Mouse (Mus musculus) erythroblast, embryonic 14.5 days (primary cell): Measurements from ENCODE around the gene Dgkg.

ENCODE experiments used
- GATA1 ChIP-seq: IDR thresholded peaks from 2 replicates; pipeline ENCODE4 v1.6.1; 2012; ENCODE audit warnings: low read length, inconsistent platforms, mixed read lengths
- TAL1 ChIP-seq: IDR thresholded peaks from 3 replicates; pipeline ENCODE4 v1.6.1; 2012; ENCODE audit warnings: low read length, inconsistent platforms, mixed read lengths

DNA sequence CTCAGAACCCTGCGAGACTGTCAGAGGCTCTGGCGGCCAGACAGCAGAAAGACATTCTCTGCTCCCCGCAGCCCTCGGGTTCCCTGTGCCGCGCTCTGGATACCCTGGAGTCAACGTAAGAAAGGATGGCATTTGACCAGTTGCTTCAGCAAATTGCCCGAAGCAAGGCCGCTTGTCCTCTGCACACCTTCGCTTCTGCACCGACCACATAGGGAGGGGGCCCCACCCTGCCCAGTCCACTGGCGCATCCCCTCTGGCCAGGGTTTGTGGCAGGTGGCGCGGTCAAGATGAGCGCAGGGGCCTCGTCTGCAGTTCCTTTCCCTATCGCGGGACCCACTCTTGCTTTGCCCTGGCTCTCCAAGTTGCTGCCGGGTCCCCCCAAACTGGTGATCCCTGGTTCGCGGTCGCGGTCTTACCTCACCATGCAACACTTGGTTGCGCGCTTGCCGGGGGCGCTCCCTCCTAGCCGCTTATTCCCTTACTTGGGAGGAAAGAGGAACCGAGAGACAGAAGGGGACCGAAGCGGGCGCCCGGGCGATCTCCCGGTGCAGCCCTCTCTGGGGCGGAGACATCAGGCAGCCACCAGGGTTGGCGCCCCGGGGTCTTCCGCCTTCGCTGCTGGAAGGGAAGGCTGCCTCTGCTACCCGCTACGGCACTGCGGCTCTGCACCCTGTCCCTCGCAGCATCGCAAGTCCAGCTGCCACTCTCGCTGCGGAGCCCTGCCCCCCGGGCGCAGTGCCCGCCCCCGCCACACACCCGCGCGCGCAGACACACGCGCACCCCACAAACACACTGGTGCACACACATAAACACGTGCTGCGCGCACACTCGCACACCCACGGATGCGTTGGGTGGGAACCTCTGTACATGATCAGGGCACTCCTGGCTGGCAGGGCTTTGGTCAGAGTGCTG, at the start of gene Dgkg:
- TF ChIP-seq GATA1 (no peak), TAL1 (no peak)
